Mouse (Mus musculus) layer of hippocampus, postnatal 14 days (tissue): ENCODE data around the gene Gadd45b. TPM values are rescaled to one million over a fixed set of nuclear protein-coding genes. Genes with fewer than 3 reads are reported as not detected.

Experiments
- DNase-seq, 2 experiments: peaks; one replicate each; pipeline ENCODE4 v3.0.0; 2021 to 2022; ENCODE audit warnings: low spot score in 2 of 2, mixed read lengths in 1 of 2
- total RNA-seq, 2 experiments: library from RNA; stranded (reverse); gene quantifications; 2 replicates each; pipeline ENCODE4 v1.2.3; 2021

Gadd45b gene
- total RNA-seq, 2 experiments from 2014 or later, result 14.0 to 17.6 TPM

DNA sequence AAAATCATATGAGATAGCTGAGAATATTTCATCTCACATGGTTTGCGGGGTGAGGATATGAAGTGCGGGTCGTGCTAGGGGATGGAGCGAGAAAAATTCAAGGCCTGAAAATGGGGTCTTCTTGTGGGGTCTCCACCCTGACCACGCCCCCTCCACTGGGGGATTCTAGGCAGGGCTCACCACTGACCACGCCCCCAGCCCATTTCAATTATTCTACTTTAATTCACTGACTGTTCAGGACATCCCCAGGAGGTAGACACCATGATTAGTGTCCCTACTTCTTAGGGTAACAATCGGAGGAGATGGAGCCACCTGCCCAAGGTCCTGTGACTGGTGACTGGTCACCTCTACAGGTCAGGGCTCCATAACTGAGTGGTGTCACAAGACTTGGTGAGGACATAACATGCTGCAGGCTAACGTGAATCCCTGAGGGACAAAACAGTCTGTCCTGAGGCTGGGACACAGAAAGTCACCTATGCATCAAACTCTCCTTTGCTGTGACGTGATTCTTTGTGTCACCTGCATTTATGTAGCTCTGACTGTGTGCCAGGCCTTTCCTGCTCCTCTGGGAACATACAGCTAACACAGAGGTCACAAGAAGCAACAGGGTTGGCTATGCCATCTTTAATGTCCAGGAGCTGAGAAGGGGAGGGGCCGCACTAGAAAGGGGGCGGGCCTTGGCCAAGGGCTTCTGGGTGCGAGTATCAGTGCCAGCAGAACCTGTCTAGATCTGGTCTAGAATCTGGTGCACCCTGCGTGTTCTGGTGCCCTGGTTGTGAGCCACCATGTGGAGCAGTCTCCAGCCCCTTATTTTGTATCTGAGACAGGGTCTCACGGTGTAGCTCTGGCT is 4.5 kb downstream of the Gadd45b start:
- no peak for DNase-seq

DNA sequence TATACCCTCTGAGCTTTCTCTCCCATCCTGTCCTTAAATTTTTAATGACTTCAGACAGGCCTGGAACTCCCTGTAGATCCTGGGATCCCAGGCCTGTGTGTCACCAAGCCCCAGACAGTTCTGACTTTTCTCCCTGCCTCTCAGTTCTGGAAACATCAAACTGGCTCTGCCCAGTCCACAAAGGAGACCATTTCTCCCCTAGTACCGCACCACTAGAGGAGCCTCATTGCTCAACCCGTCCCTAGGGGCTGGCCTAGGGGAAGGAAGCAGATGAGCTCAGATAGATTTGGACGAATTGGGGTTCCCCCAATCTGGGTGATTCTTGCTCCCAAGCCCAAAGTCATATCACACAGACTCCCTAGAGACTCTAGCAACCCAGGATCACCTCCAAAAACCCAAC is 5.4 kb downstream of the Gadd45b start:
- DNase-seq, result no peak

DNA sequence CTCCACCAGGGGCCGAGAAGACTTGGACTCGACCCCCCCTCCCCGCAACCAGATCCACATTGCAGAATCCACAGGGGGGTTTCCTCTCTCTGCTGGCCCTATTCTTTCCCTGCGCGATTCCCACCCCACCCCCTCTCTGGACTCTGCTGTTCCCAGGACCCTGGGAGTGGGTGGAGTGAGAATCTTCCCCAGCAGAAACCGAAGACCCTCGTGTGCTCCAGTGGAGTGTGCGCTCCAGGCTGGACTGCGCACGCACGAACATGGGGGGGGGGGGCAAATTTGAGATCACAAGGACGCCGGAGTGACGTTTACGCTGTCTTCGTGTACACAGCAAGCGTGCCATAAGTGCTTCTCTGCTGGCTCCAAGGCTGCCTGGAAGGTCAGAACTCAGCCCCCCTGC is 5.8 kb downstream of the Gadd45b start:
- DNase-seq, result no peak

DNA sequence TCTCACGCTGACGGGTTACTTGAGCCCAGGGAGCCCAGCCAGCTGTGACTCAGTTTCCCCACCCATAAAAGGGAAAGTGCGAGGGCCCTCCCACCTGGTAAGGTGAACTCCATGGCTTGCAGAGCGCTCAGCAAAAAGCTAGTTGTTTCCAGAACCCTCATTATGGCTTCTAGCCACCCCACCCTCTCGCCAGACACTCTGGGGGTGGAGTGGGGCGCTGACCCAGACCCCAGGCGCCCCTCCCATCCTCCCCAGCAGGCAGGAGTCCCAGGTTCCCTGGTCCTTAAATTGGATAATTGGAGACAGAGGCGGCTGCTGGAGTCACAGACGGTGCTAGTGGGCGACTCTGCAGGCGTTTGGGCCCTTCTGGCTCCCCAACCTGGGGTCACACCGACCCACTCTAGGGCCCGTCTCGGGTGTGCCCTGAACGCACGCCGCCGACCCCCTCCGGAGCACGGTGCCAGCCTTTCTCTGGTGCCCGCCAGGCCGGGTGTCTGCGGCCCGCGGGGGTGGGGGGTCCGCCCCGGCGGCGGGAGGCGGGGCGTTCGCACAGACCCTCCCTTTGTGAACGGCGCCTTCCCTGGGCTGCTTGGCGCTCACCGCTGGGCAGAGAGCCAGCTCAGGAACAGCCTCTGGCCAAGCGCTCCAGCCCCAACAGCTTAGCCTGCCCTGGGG is 6.4 kb downstream of the Gadd45b start:
- DNase-seq, result peak; percentile 54 to 65

GRCm38 (mm10) chr10:80936810-80937164 is 6.9 kb downstream of the Gadd45b start:
- DNase-seq, result no peak

GRCm38 (mm10) chr10:80937646-80938045 is 7.8 kb downstream of the Gadd45b start:
- DNase-seq, result no peak

DNA sequence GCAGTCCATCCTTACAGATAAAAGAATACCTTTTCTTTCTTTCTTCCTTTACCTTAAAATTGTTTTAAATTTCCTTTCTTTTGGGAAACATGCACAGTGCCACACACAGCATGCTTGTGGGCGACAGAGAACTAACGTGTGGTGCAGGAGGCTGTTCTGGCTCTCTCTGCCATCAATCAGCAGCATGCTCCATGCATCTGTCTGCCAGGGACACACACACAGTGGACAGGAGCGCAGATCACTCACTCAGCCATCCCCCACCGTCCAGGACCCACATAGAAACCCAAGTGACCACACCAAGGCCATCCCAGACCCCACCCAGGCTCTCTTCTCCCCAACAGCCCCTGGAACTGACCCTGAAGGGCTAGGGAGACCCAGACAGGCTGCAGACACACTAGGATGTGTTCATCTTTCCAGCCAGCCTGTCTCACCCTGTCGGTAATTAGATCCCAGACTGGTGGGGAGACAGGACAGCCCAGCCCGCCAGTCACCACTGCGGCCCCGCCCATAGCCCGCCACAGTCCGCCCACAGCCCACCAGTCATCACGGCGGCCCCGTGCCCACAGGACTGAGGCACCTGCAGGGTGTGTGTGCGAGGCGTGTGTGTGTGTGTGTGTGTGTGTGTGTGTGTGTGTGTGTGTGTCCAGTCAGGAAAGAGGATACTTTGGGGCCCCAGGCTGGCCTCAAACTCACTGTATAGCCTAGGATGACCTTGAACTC is 9.1 kb downstream of the Gadd45b start:
- DNase-seq, result no peak

- peak; percentile 69 to 73 for DNase-seq
Measured at GRCm38 (mm10) chr10:80939671-80940070, 9.8 kb downstream of the Gadd45b start.

- DNase-seq, result no peak
Measured at GRCm38 (mm10) chr10:80940320-80940987, 10.6 kb downstream of the Gadd45b start.

DNA sequence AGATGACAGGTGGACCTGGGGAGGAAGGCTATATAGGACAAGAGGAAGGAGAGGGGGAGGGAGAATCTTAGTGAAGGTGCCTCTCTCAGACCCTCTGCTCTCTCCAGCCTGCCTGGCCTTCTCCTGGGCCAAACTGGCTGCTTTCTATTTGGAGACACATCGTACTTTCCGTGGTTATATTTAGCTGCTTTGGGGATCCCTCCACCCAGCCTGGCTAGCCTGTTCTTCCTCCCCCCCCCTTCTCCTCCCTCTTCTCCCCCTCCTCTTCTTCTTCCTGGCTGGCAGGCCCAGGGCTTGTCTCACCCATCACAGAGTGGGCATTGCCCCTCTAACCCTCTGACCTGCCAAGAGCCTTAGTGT is 11.1 kb downstream of the Gadd45b start:
- no peak for DNase-seq

GRCm38 (mm10) chr10:80942919-80943318 is 13.0 kb downstream of the Gadd45b start:
- DNase-seq, result no peak

DNA sequence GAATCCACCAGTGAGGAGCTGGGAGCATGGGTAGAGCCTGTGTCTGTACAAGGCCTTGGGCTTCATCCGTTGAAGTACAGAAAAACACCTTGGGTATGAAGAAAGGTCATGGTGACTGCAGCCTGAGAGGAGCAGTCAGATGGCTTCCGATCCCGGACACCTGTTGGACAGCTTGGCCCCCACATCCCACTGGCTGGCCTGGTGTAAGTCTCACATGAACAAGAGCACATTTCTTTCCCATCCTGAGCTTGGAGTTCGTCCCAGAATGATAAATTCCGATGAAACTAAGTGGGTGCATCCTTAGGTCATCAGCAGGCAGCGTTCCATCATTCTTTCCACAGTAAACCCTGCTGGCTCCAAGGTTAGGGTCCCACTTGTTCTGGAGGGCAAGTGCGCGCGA is 13.8 kb downstream of the Gadd45b start:
- no peak for DNase-seq

DNA sequence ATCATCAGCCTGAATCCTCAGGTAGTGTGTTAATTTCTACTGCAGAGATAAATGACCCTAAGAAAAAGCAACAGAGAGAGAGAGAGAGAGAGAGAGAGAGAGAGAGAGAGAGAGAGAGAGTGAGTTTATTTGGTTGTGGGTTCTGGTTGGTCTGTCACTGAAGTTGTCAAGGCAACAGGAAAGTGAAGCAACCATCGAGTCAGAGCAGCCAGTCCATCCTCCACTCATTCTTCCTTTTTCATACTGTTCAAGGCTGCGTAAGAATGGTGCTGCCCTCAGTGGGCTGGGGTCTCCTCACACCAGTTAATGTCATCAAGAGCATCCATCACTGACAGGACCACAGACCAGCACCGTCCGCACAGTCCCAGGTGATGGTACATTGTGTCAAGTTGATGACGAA is 14.4 kb downstream of the Gadd45b start:
- no peak for DNase-seq

DNA sequence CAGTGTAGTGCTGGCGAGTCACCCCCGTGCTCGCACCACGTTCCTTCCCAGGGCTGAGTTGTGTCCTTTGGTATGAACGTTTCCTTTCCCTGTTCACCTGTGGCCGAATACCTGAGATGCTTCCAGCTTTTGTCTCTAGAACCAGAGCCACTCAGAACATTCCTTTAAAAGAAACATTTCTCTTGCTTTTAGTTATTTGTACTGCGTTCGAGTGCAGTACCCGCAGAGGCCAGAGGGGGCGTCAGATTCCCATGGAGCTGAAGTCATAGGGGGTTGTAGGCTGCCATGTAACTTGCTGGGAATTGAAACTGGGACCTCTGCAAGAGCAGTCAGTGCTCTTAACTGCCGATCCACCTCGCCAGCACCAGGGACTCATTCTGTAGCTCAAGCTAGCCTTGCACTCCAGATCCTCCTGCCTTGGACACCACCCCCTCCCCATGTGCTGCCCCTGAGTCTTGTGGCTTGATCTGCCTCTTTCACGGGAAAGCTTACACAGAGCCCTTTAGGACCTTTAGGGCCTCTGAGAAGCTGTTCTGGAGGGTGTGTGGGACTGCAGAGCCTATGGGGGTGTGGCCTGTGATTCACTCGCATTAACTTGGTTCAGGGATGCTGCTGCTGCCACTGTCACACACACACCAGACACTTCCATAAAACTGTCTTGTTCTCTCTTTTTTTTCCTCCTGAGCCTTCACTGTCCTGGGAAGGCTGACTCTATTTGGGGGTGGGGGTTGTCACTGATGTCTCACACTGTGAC is 17.0 kb downstream of the Gadd45b start:
- DNase-seq, result no peak

- DNase-seq, result no peak
Measured at GRCm38 (mm10) chr10:80947802-80948201, 17.9 kb downstream of the Gadd45b start.

GRCm38 (mm10) chr10:80948570-80948969 is 18.7 kb downstream of the Gadd45b start:
- no peak for DNase-seq

- no peak for DNase-seq
Measured at GRCm38 (mm10) chr10:80949081-80949480, 19.2 kb downstream of the Gadd45b start.

DNA sequence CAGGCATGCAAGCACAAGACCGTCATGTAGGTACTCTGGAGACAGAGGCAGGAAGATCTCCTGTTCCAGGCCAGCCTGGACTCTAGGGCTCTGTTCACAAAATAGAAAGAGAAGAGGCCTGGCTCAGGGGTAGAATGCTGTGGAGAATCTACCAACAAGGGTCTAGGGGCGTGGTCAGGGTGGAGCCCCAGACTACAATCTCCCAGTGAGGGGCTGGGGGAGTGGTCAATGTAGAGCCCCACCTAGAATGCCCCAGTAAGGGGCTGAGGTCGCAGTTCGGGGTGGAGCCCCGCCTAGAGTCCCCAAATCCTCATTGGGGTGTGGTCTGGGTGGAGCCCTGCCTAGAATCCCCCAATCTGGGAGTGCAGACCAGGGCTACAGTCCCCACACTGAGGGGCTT is 20.4 kb downstream of the Gadd45b start:
- DNase-seq, result no peak

DNA sequence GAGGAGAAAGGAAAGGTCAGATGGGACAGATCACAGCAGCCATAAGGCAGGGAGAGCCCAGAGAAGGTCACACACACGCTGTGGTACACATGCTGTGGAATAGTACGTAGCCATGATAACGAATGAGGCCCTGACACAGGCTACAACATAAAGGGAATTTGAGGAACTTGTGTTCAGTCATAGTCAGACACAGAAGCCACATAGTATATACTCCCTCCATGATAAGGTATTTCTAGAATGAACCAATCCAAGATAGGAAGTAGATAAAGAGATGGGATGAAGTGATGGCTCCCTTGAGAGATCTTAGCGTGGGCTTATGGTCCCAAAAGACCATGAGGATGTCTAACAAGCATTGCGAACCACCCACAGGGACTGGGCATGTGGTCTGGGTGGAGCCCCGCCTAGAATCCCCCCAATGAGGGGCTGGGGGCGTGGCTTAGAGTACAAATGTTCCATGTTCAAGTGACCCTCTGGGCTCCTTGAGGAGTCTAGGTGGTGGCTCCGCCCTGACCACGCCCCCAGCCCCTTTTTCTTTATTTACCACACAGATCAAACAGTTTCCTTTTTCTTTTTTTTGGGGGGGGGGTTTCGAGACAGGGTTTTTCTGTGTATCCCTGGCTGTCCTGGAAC is 22.0 kb downstream of the Gadd45b start:
- DNase-seq, result no peak

DNA sequence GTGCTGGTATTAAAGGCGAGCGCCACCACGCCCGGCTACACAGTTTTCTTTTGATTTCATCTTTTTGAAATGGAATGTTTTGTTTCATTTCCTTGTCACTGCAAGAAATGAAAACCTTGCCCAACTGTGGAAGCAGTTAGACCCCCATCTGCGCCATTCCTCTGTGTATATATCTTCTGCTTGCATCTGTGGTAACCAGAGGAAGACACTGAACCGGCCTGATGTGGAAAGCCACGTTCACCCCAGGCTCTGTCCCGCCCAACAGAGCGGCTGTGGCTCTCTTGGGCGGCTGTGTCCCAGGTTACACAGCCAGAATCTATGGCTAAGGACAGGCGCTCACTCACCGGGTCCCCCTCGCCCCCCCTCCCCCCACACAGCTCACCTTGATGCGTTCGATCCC is 22.6 kb downstream of the Gadd45b start:
- no peak for DNase-seq
